Mouse (Mus musculus): ENCODE results near the gene Fgfr2.
"Not testable (repeated sequence)": the region's sequence is repeated elsewhere in the genome, so short reads cannot be mapped to it uniquely, and the experiment has no call there.

The Fgfr2 gene

DNA sequence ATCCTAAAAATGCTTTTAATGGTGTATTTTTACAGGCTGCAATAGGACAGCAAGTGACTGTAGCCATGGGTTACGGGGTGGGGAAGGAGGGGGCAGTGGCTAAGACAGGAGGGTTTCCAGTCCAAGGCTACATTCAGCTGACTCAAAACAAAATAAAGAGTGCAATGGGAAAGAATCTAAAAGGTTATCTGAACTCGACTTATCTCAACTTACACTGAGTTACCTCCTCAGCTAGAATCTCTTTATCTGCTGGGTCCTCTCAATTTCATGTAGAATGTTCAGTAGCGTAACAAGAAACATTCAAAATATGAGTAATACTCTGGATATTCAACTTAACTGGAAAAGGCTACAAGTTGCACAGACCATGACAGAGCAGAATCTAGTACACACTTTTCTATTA is 550.4 kb downstream of the Fgfr2 start:
- no peak for DNase-seq (ENCODE audit: low spot score)

GRCm38 (mm10) chr7:132571481-132571880 is 551.7 kb downstream of the Fgfr2 start:
- DNase-seq (ENCODE audit: low spot score) = no peak

DNA sequence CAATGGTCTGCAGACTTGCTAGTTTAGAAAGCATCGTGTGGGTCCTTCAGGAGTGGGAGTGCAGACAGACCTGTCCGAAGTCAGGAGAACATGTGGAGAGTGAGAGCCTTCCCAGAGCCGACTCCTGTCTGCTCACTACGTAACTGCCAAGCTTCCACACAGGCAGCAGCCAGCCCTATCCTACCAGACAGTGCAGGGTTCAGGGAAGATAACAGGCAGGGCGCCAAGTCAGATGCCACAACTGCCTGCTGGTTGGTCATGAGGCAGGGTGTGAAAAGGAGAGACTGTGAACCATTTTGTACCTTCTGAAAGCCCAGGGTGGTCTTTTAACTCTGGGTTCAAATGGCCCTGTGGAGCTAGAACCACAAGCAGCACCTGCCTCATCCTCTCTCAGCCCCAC is 553.1 kb downstream of the Fgfr2 start:
- DNase-seq (ENCODE audit: low spot score) = no peak

- DNase-seq (ENCODE audit: low spot score) = no peak
Measured at GRCm38 (mm10) chr7:132568817-132569216, 554.3 kb downstream of the Fgfr2 start.

DNA sequence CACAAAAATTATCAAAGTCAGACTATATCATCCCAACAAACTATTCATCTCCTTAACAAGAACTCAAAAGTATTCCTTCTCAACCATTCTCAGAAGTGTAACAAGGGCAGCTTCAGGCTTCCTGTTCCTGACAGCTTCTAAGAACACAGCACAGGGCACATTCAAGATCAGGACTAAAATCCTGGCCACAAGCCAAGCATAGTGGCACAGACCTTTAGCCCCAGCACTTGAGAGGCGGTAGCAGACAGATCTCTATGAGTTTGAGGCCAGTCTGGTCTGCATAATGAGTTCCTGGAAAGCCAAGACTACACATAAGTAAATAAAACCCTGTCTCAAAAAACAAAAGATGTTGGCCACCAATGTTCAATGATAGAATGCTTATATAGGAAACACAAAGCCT is 557.3 kb downstream of the Fgfr2 start:
- DNase-seq (ENCODE audit: low spot score) = no peak

GRCm38 (mm10) chr7:132559138-132559766 is 563.9 kb downstream of the Fgfr2 start:
- no peak for DNase-seq (ENCODE audit: low spot score)

- no peak for DNase-seq (ENCODE audit: low spot score)
Measured at GRCm38 (mm10) chr7:132558141-132558736, 564.9 kb downstream of the Fgfr2 start.

- no peak for DNase-seq (ENCODE audit: low spot score)
Measured at GRCm38 (mm10) chr7:132556575-132556974, 566.6 kb downstream of the Fgfr2 start.

DNA sequence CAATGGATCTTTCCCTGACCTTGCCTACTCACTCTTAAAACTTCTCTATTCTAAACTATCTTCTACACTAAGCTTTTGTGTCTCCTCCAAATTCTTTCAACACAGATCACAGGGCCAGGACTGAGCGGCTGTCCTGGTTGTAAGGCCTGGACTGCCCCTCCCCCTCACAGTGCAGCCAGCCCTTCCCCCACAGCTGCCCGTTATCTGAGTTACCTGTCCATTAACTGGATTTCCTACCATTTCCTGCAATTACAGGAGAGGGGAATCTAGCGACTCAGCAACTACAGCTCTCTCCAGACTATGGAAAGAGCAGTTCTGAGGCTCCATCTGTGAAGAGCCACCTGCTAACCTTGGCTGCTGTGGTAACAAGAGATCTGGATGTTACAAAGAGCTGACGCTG is 567.2 kb downstream of the Fgfr2 start:
- no peak for DNase-seq (ENCODE audit: low spot score)

DNA sequence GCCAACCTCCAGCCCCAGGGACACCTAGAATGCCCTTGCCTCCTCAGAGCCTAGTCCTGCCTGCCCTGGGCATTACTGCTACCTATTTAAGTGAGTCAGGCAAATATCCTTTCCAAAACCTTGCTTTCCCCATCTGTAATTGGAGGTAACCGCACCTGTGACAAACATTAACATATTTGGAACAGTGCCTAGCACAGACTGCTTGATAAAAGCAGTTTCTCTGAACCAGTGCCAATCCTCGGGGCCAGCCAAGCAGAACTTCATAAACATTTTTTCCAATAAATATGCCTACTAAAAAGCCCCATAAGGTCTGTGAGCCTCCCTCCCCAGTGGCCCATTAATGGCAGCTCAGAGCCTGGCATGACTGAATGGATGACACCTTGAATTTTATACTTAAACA is 569.1 kb downstream of the Fgfr2 start:
- no peak for DNase-seq (ENCODE audit: low spot score)

- DNase-seq (ENCODE audit: low spot score) = peak; percentile 96
Measured at GRCm38 (mm10) chr7:132551351-132552126, 571.6 kb downstream of the Fgfr2 start.

GRCm38 (mm10) chr7:132547126-132547525 is 576.0 kb downstream of the Fgfr2 start:
- no peak for DNase-seq (ENCODE audit: low spot score)

DNA sequence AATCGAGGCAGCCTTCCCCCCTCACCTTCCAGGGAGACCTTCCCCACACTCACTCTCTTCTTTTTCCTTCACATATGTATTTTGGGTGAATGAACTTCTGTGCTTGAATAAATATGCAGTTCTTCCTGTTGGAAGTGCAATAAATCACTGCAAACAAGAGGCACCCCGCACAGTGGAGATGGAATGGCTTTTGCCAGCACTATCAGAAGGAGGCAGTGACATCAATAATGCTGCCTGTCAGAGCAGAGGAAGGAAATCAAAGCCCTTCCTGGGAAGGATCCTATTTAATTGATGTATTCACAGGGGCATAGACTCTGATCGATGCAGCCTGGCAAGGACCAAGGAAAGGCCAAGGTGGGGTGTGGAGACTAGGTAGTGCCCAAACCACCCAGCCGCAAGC is 580.7 kb downstream of the Fgfr2 start:
- DNase-seq (ENCODE audit: low spot score) = no peak

DNA sequence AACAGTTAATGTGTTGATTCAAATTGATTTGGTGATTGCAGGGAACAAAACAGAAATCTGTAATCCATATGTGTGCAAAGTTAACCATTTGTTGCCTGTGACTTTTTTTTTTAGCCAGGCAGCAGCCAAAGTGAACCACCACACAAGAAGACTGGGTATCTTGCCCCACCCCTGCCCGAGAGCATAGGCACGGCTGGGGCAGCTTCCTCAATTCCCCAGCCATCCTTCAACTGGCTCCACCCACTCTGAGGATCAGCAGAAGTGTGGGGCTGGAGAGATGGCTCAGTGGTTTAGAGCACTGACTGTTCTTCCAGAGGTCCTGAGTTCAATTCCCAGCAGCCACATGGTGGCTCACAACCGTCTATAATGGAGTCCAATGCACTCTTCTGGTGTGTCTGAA is 581.6 kb downstream of the Fgfr2 start:
- no peak for DNase-seq (ENCODE audit: low spot score)

DNA sequence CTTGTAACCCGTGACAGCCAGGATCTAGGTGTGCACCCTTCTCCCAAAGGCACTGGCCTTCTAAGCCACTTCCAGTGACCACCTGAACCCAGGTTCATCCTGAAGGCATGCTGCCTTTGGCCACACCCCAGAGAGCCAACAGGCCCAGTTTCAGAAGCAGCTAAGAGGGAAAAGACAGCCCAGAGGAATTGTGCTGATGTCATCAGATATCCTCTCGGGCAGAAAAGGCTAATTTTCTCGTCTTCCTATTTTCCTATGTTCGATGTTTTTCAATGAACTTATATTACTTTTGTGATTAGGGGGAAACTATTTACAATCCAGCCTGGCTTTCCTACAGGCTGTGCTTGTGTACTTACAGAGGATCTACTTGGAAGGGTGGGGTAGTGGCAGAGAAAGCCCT is 582.6 kb downstream of the Fgfr2 start:
- DNase-seq (ENCODE audit: low spot score) = no peak

GRCm38 (mm10) chr7:132529206-132529605 is 593.9 kb downstream of the Fgfr2 start:
- no peak for DNase-seq (ENCODE audit: low spot score)

DNA sequence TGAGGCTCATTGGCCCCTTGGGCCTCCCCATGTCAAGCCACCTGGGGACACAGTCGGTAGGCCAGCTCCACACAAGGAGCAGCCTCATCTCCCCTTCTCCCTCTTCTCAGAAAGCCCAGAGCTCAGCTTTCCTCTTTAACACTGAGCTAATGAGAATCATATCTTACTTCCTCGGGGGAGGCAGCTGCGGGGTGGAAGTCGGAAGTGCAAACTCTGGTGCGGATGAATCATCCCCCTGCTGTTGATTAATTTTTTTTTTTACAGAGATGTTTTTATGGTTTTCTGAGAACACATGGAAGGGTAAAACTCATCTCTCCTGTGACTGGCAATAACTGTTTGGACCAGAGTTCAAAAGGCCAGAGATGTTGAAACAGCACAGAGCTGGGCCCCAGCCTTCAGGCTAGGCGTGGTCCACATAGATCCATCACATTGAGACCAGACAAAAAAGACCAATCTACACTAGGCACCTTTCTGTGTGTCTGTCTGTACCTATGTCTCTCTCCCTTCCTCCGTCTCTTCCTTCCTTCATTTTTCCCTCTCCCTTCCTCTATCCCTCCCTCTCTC is 609.6 kb downstream of the Fgfr2 start:
- DNase-seq (ENCODE audit: low spot score) = no peak

GRCm38 (mm10) chr7:132509110-132509509 is 614.0 kb downstream of the Fgfr2 start:
- DNase-seq (ENCODE audit: low spot score) = no peak

DNA sequence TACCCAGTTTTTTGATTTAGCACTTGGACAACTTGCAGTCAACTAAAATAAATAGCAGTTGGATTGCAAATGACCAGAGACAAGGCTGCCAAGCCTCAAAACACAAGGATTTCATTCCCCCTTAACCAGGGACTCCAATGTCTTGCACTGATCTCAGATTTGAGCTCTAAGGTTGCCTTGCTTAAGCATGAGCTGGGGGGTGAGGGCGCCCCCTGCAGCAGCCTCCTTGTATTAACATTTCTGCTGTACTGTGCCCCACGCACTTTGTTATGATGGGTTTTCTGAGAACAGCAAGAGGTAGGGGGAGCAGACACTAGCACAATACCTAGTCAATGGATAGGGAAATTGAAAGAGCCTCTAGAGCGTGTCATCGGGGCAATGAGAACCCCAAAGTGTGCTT is 615.8 kb downstream of the Fgfr2 start:
- no peak for DNase-seq (ENCODE audit: low spot score)

DNA sequence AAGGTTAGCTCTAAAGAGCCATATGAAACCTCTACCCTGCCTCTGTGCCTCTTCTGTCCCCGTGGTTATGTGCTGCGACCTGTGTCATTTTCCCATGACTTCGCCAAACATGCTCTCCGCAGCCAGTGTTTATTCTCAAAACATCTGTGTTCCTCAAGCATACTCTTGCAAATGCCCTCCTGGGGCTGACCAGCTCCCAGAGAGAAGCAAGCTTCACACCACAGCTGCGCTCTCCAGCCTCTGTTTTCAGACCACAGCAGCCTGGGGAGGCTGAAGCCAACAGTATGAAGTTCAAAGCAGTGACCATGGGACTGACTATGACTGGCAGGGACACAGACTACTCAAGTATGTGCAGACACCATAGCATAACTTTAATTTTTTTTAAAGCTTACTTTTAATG is 616.9 kb downstream of the Fgfr2 start:
- DNase-seq (ENCODE audit: low spot score) = no peak

GRCm38 (mm10) chr7:132502445-132502844 is 620.7 kb downstream of the Fgfr2 start:
- not testable (repeated sequence) for DNase-seq (ENCODE audit: low spot score)

- no peak for DNase-seq (ENCODE audit: low spot score)
Measured at GRCm38 (mm10) chr7:132497142-132497541, 626.0 kb downstream of the Fgfr2 start.

GRCm38 (mm10) chr7:132494263-132494662 is 628.9 kb downstream of the Fgfr2 start:
- DNase-seq (ENCODE audit: low spot score) = no peak
